ENCODE assay signal across 29 mouse cellular contexts in genomic region chr13:111975549-111975948, GRCm38 (mm10).
DNase-seq lines count a peak whose midpoint lies in the region; ATAC-seq and TF ChIP-seq lines count a peak whose summit lies in the region.
"Had no signal": no experiment of that assay in that cellular context is flagged by ENCODE, and none has a peak within 500 bp of the region (broad histone marks: within the 10 kb centered on the region; RNA-seq: fewer than 3 reads in every experiment).

No protein-coding gene starts in this region.

- 0 out of 2 replicates have a peak, but pooled peaks have one; percentile 31 for ATAC-seq in liver, embryonic 13.5 days (ENCODE audit: low read depth)
- ATAC-seq in liver, embryonic 12.5 days, result no peak
- no peak for ATAC-seq in forebrain, embryonic 11.5 days (replicated peaks; ENCODE audit: low FRiP score)
- ATAC-seq: forebrain, embryonic 14.5 days; forebrain, postnatal 0 days; intestine, embryonic 15.5 days had no signal

- H3K27ac ChIP-seq in liver, embryonic 13.5 days, result no peak overlapping the region
- no peak overlapping the region for H3K27ac ChIP-seq in liver, embryonic 12.5 days
- no peak overlapping the region for H3K27ac ChIP-seq in MEL (ENCODE audit: control insufficient read depth, low read depth, low read length)
- H3K27ac ChIP-seq in forebrain, embryonic 11.5 days (ENCODE audit: low read depth, low read length), result no peak overlapping the region
- H3K27ac ChIP-seq: embryonic facial prominence, embryonic 12.5 days; embryonic facial prominence, embryonic 15.5 days; gastrocnemius, adult 2 months; heart, embryonic 15.5 days; hindbrain, embryonic 12.5 days; hindbrain, embryonic 15.5 days; intestine, embryonic 15.5 days had no signal

- TF ChIP-seq CTCF in MEL (IDR thresholded peaks at IDR 0.05 in 2 of 3, conservative IDR thresholded peaks at IDR 0.05 in 1 of 3; ENCODE audit: control insufficient read depth in 1 of 3, insufficient read depth in 1 of 3, low read depth in 2 of 3, low read length in 3 of 3, poor library complexity in 1 of 3, severe bottlenecking in 1 of 3), result no peak

- H3K9me3 ChIP-seq in liver, embryonic 13.5 days (replicated peaks), result no peaks in the 10 kb centered on the region
- H3K9me3 ChIP-seq in liver, embryonic 12.5 days (replicated peaks), result no peaks in the 10 kb centered on the region
- H3K9me3 ChIP-seq in MEL (replicated peaks; ENCODE audit: insufficient read depth, low read length), result no peaks in the 10 kb centered on the region
- no peaks in the 10 kb centered on the region for H3K9me3 ChIP-seq in forebrain, embryonic 11.5 days (ENCODE audit: control insufficient read depth, low read length)
- H3K9me3 ChIP-seq: embryonic facial prominence, embryonic 12.5 days; embryonic facial prominence, embryonic 15.5 days; G1E; heart, embryonic 12.5 days; heart, embryonic 15.5 days; hindbrain, embryonic 12.5 days; hindbrain, embryonic 15.5 days; intestine, embryonic 15.5 days had no signal

- no peak overlapping the region for H3K4me2 ChIP-seq in liver, embryonic 13.5 days
- H3K4me2 ChIP-seq in liver, embryonic 12.5 days, result no peak overlapping the region
- H3K4me2 ChIP-seq in forebrain, embryonic 11.5 days (ENCODE audit: low read depth, low read length, severe bottlenecking), result no peak overlapping the region
- H3K4me2 ChIP-seq: embryonic facial prominence, embryonic 12.5 days; embryonic facial prominence, embryonic 15.5 days; heart, embryonic 12.5 days; heart, embryonic 15.5 days; hindbrain, embryonic 12.5 days; hindbrain, embryonic 15.5 days; intestine, embryonic 15.5 days had no signal

- no peak overlapping the region for H3K4me3 ChIP-seq in liver, embryonic 13.5 days (replicated peaks)
- no peak overlapping the region for H3K4me3 ChIP-seq in liver, embryonic 12.5 days
- H3K4me3 ChIP-seq in MEL (ENCODE audit: control insufficient read depth in 1 of 2, insufficient read depth in 1 of 2, low read depth in 2 of 2, low read length in 2 of 2), result no peak overlapping the region
- H3K4me3 ChIP-seq in forebrain, embryonic 11.5 days (ENCODE audit: low read depth, low read length), result no peak overlapping the region
- H3K4me3 ChIP-seq: embryonic facial prominence, embryonic 12.5 days; embryonic facial prominence, embryonic 15.5 days; gastrocnemius, adult 2 months; heart, embryonic 12.5 days; heart, embryonic 15.5 days; hindbrain, embryonic 12.5 days; hindbrain, embryonic 15.5 days; intestine, embryonic 15.5 days had no signal

- 44% methylated on average over 3 of the region's 3 CpGs for WGBS in liver, embryonic 13.5 days (ENCODE audit: insufficient replicate concordance)
- WGBS in liver, embryonic 12.5 days (ENCODE audit: insufficient replicate concordance), result 47% methylated on average over 3 of the region's 3 CpGs
- 88% methylated on average over 3 of the region's 3 CpGs for WGBS in forebrain, embryonic 11.5 days

- no peak overlapping the region for H3K9ac ChIP-seq in liver, embryonic 13.5 days
- no peak overlapping the region for H3K9ac ChIP-seq in liver, embryonic 12.5 days
- no peak overlapping the region for H3K9ac ChIP-seq in MEL (ENCODE audit: control insufficient read depth, low read depth, low read length, poor library complexity, severe bottlenecking)
- no peak overlapping the region for H3K9ac ChIP-seq in forebrain, embryonic 11.5 days (ENCODE audit: low read length)
- H3K9ac ChIP-seq: embryonic facial prominence, embryonic 12.5 days; embryonic facial prominence, embryonic 15.5 days; forebrain, postnatal 0 days; heart, embryonic 12.5 days; heart, embryonic 15.5 days; hindbrain, embryonic 12.5 days; hindbrain, embryonic 15.5 days; intestine, embryonic 15.5 days had no signal

- TF ChIP-seq EP300 in MEL (IDR thresholded peaks at IDR 0.05; ENCODE audit: low read depth in 1 of 2, low read length in 2 of 2), result peak in 1 of 2 experiments; percentile 16; a peak in 1 of 4 replicates

- peaks cover 3% of the 10 kb centered on the region; the same call in 1 of the 2 replicates for H3K27me3 ChIP-seq in liver, embryonic 13.5 days
- H3K27me3 ChIP-seq in liver, embryonic 12.5 days (replicated peaks), result peaks cover 7% of the 10 kb centered on the region; the same call in 1 of the 2 replicates
- H3K27me3 ChIP-seq in MEL (ENCODE audit: control insufficient read depth in 1 of 2, insufficient read depth in 2 of 2, low read length in 2 of 2), result peaks cover 0 to 2% of the 10 kb centered on the region in 2 experiments; a peak in 2 of 4 replicates
- no peaks in the 10 kb centered on the region for H3K27me3 ChIP-seq in forebrain, embryonic 11.5 days (ENCODE audit: control insufficient read depth, insufficient read depth, low read length)
- H3K27me3 ChIP-seq: CH12.LX; embryonic facial prominence, embryonic 12.5 days; embryonic facial prominence, embryonic 15.5 days; heart, embryonic 12.5 days; heart, embryonic 15.5 days; hindbrain, embryonic 12.5 days; hindbrain, embryonic 15.5 days; intestine, embryonic 15.5 days had no signal

- peaks cover 12% of the 10 kb centered on the region for H3K4me1 ChIP-seq in liver, embryonic 13.5 days (replicated peaks)
- peaks cover 16% of the 10 kb centered on the region for H3K4me1 ChIP-seq in liver, embryonic 12.5 days
- H3K4me1 ChIP-seq in MEL (ENCODE audit: control insufficient read depth in 1 of 2, insufficient read depth in 2 of 2, low read length in 2 of 2), result no peaks in the 10 kb centered on the region
- H3K4me1 ChIP-seq in forebrain, embryonic 11.5 days (replicated peaks; ENCODE audit: control insufficient read depth, insufficient read depth, low read length), result peaks cover 13% of the 10 kb centered on the region

- TF ChIP-seq RAD21 in MEL (IDR thresholded peaks at IDR 0.05; ENCODE audit: low read depth, low read length), result no peak

- no peak for DNase-seq in liver, embryonic 13.5 days
- no peak for DNase-seq in MEL (ENCODE audit: low read depth, low spot score)
- peak; percentile 45 for DNase-seq in induced T-regulatory cell, adult 2 months (ENCODE audit: low read depth)
- no peak for DNase-seq in forebrain, embryonic 11.5 days (ENCODE audit: low spot score)
- no peak for DNase-seq in kidney, adult 11 months
- DNase-seq: adrenal gland, adult 2 months; adrenal gland, postnatal 14 days; B cell, adult 2 months; cerebellum, adult 11 months; cerebellum, adult 2 months; cerebellum, adult 9-11 months; cerebellum, postnatal 25 days; forebrain, postnatal 0 days; gastrocnemius, adult 2 months; gastrocnemius, postnatal 14 days; heart, adult 18-20 months; heart, postnatal 10 days; heart, postnatal 4 days had no signal

- H3K79me2 ChIP-seq in MEL (ENCODE audit: control insufficient read depth, insufficient read depth, low read length, poor library complexity), result no peaks in the 10 kb centered on the region

- no peaks in the 10 kb centered on the region for H3K36me3 ChIP-seq in liver, embryonic 13.5 days
- H3K36me3 ChIP-seq in liver, embryonic 12.5 days, result no peaks in the 10 kb centered on the region
- no peaks in the 10 kb centered on the region for H3K36me3 ChIP-seq in MEL (ENCODE audit: control insufficient read depth in 1 of 2, insufficient read depth in 2 of 2, low read length in 2 of 2)
- H3K36me3 ChIP-seq in forebrain, embryonic 11.5 days (ENCODE audit: control insufficient read depth, insufficient read depth, low read length), result no peaks in the 10 kb centered on the region
- H3K36me3 ChIP-seq: embryonic facial prominence, embryonic 12.5 days; embryonic facial prominence, embryonic 15.5 days; G1E; heart, embryonic 12.5 days; heart, embryonic 15.5 days; hindbrain, embryonic 12.5 days; hindbrain, embryonic 15.5 days; intestine, embryonic 15.5 days had no signal

- no peak for TF ChIP-seq POLR2A in MEL (IDR thresholded peaks at IDR 0.05; ENCODE audit: control insufficient read depth in 1 of 2, insufficient read depth in 1 of 2, low read depth in 1 of 2, low read length in 2 of 2, poor library complexity in 1 of 2)

TF ChIP-seq in MEL, 35 proteins besides CTCF, POLR2A, EP300 and RAD21:
- TF ChIP-seq ZNF384 (IDR thresholded peaks at IDR 0.05; ENCODE audit: low read depth, low read length), result no peak
- peak; percentile 13; the same call in 1 of the 2 replicates for TF ChIP-seq TCF12 (IDR thresholded peaks at IDR 0.05; ENCODE audit: low read depth, low read length)
- TF ChIP-seq CHD2 (IDR thresholded peaks at IDR 0.05; ENCODE audit: low read length), result no peak
